Mouse (Mus musculus) MEL (cell line): ENCODE measurements around the gene Ass1.
A peak's percentile ranks its signal among the peaks of the same experiment; 100 is the strongest.

Source experiments
- BHLHE40 ChIP-seq: IDR thresholded peaks from 2 replicates; pipeline ENCODE4 v1.6.1; 2012; ENCODE audit warnings: low read depth, mild to moderate bottlenecking, inconsistent platforms, low read length, improper control_type of control experiment, borderline replicate concordance
- CTCF ChIP-seq, 3 experiments: IDR thresholded peaks in 2 of 3; conservative IDR thresholded peaks in 1 of 3; 2 replicates each; pipeline ENCODE4 v1.5.1; 2011 to 2012; ENCODE audit warnings: low read length in 3 of 3, low read depth in 2 of 3, mild to moderate bottlenecking in 2 of 3, improper control_type of control experiment in 1 of 3, inconsistent platforms in 1 of 3, mixed read lengths in 1 of 3, moderate library complexity in 1 of 3; ENCODE audit not compliant: control insufficient read depth in 1 of 3, insufficient read depth in 1 of 3, poor library complexity in 1 of 3, severe bottlenecking in 1 of 3
- ELF1 ChIP-seq: IDR thresholded peaks from 2 replicates; pipeline ENCODE4 v1.6.1; 2014; ENCODE audit warnings: low read depth, mild to moderate bottlenecking, inconsistent platforms, low read length, improper control_type of control experiment, moderate library complexity
- EP300 ChIP-seq, 2 experiments: IDR thresholded peaks; 2 replicates each; pipeline ENCODE4 v1.6.1; 2011; ENCODE audit warnings: improper control_type of control experiment in 2 of 2, low read length in 2 of 2, low read depth in 1 of 2, mild to moderate bottlenecking in 1 of 2
- GABPA ChIP-seq: IDR thresholded peaks from 2 replicates; pipeline ENCODE4 v1.6.1; 2012; ENCODE audit warnings: low read depth, mild to moderate bottlenecking, inconsistent platforms, low read length, improper control_type of control experiment, moderate library complexity
- GATA1 ChIP-seq: IDR thresholded peaks from 2 replicates; pipeline ENCODE4 v1.6.1; 2011; ENCODE audit warnings: low read depth, low read length, improper control_type of control experiment
- JUND ChIP-seq: IDR thresholded peaks from 2 replicates; pipeline ENCODE4 v1.6.1; 2011; ENCODE audit warnings: low read depth, mild to moderate bottlenecking, improper control_type of control experiment, low read length
- MAZ ChIP-seq: IDR thresholded peaks from 2 replicates; pipeline ENCODE4 v1.6.1; 2012; ENCODE audit warnings: low read depth, mild to moderate bottlenecking, inconsistent platforms, low read length, improper control_type of control experiment
- TAL1 ChIP-seq: IDR thresholded peaks from 2 replicates; pipeline ENCODE4 v1.6.1; 2012; ENCODE audit warnings: mild to moderate bottlenecking, inconsistent platforms, low read length, moderate library complexity, mixed read lengths
- USF1 ChIP-seq: IDR thresholded peaks from 2 replicates; pipeline ENCODE4 v1.6.1; 2014; ENCODE audit warnings: low read depth, mild to moderate bottlenecking, inconsistent platforms, low read length, improper control_type of control experiment, moderate library complexity
- ZC3H11A ChIP-seq: IDR thresholded peaks from 2 replicates; pipeline ENCODE4 v1.6.1; 2012; ENCODE audit warnings: low read depth, mild to moderate bottlenecking, inconsistent platforms, low read length, improper control_type of control experiment
- ZMIZ1 ChIP-seq: IDR thresholded peaks from 2 replicates; pipeline ENCODE4 v1.6.1; 2012; ENCODE audit warnings: low read depth, mild to moderate bottlenecking, inconsistent platforms, low read length, improper control_type of control experiment, moderate library complexity
- ZNF384 ChIP-seq: IDR thresholded peaks from 2 replicates; pipeline ENCODE4 v1.6.1; 2012; ENCODE audit warnings: low read depth, mild to moderate bottlenecking, inconsistent platforms, low read length, improper control_type of control experiment

GRCm38 (mm10) chr2:31473941-31474340 is 3.9 kb downstream of the Ass1 start:
- TF ChIP-seq CTCF (IDR thresholded peaks at IDR 0.05 in 2 of 3, conservative IDR thresholded peaks at IDR 0.05 in 1 of 3; ENCODE audit: control insufficient read depth in 1 of 3, insufficient read depth in 1 of 3, low read depth in 2 of 3, low read length in 3 of 3, poor library complexity in 1 of 3, severe bottlenecking in 1 of 3) = peak; percentile 78 to 94 (median 79)
- TF ChIP-seq GABPA = no peak
- no peak for TF ChIP-seq ZNF384
- no peak for TF ChIP-seq BHLHE40
- no peak for TF ChIP-seq USF1
- TF ChIP-seq ZMIZ1 = no peak
- TF ChIP-seq TAL1 = no peak
- no peak for TF ChIP-seq GATA1
- no peak for TF ChIP-seq ELF1
- no peak for TF ChIP-seq ZC3H11A
- no peak for TF ChIP-seq EP300 (IDR thresholded peaks at IDR 0.05; ENCODE audit: low read depth in 1 of 2, low read length in 2 of 2)
- TF ChIP-seq JUND = no peak
- TF ChIP-seq MAZ = no peak
